Mouse (Mus musculus) urinary bladder, postnatal 0 days (tissue): ENCODE results near the gene Gm9887. TPM values are rescaled to one million over a fixed set of nuclear protein-coding genes. Genes with fewer than 3 reads are reported as not detected.

Experiments
- microRNA-seq: library from miRNA; unstranded; fragments of <30 nt; microRNA quantifications from one replicate; pipeline ENCODE4, GENCODE M21; 2016
- polyA plus RNA-seq: library from polyadenylated mRNA; unstranded; fragments of >200 nt; fragmentation: Nextera tagmentation; extraction: Ambion mirVana; gene quantifications from 2 replicates; pipeline ENCODE4 v1.2.1, GENCODE M21; 2015

Gm9887 gene
- 2.0 and 2.9 TPM in 2 replicates for polyA plus RNA-seq

DNA sequence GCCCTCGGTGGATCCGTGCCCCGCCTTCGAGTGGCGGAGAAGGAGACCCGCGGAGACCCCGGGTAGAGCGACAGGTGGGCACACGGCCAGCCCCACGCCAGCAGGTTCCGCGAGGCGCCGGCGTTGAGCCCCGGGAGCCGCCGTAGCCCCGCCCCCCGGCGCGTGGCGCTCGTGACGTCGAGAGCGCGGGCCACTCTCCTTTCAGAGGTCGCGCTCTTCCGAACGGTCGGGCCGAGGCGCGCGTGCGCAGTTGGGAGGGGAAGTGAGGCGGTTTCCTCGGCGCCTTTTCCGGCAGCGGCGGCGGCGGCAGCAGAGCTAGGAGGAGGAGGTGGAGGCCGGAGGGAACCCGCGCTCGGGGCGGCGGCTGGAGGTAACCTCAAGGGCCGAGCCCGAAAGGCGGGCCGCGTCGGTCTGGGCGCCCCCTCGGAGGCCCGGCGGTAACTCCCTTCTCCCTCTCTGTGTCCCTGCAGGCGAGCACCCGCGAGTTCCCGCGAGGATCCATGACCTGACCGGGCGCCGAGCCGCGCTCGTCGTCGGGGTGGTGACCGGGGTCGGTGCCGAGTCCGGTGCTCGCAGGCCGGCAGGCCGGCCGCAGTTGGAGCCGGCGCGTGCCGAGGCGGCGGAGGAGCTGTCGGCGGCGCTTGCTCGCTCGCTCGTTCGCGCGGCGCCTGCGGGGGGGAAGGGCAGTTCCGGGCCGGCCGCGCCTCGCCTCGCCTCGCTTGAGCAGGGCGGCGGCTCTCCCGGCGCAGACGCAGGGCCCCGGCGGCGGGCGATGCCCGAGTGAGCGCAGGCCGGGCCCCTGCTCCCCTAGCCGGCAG, at the start of gene Gm9887, which contains the start of gene Arf6:
TSS of gene Gm9887 (minus strand) at position 605 of the 818 bp plus-strand sequence.
TSS of gene Arf6 (plus strand) at position 297 of the 818 bp plus-strand sequence.

DNA sequence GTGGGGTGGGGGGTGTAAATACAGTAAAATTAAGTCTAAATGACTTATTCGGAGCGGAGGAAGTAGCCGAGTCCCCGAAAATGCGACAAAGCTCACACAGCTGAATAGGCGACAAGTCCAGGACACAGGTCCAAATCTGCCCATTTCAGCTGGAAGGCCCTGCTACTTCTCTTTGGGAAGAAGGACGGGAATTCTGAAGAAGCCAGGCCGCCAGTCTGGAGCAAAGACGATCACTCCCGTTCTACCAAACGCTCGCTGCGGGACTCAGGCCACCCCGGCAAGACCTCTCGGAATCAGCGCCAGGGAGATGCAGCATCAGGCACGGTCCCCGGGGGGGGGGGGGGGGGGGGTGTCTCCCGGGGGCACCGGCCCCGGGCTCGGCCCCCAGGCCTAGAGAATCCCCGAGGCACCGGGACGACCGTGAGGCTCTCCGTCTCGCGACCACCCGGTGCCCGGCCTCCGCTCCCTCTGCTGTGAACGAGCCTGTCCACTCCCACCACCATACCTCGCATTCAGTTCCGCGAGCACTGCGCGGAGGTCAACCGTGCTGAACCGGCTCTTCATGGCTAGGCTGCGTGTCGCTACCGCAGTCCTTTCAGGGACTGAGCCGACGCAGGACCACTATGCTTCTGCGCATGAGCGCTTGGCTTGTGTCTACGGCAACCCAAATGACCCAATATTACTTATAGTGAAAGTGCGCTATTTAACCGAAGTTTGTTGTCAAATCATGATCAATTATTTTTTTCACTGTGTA, 15.5 kb downstream of the Gm9887 start, which contains the start of gene Nemf:
TSS of gene Nemf (minus strand) at position 620 of the 754 bp plus-strand sequence.

Small RNAs within 50 kb of the gene (microRNA-seq; reads per million reads assigned to microRNA genes)
- not detected for gene Gm47299
- gene Gm47305 = not detected

Other genes starting within 250 kb of the Gm9887 start
- 1,704 and 1,741 TPM in 2 replicates for gene Rps29, start 213.3 kb downstream of the Gm9887 start, polyA plus RNA-seq
- 3.2 and 5.1 TPM in 2 replicates for gene Lrr1, start 203.6 kb downstream of the Gm9887 start, polyA plus RNA-seq
- gene Rpl36al, start 188.4 kb downstream of the Gm9887 start, polyA plus RNA-seq = 635 and 701 TPM in 2 replicates
- gene Mgat2, start 188.3 kb downstream of the Gm9887 start, polyA plus RNA-seq = 49.5 and 59.7 TPM in 2 replicates
- gene Gm49383, start 175.4 kb downstream of the Gm9887 start, polyA plus RNA-seq = 9.5 and 10.3 TPM in 2 replicates
- gene Dnaaf2, start 174.0 kb downstream of the Gm9887 start, polyA plus RNA-seq = 3.3 and 4.6 TPM in 2 replicates
- 8.2 and 8.9 TPM in 2 replicates for gene Gm49384, start 168.2 kb downstream of the Gm9887 start, polyA plus RNA-seq
- gene Pole2, start 144.3 kb downstream of the Gm9887 start, polyA plus RNA-seq = 7.3 and 10.6 TPM in 2 replicates
- gene Klhdc1, start 131.3 kb downstream of the Gm9887 start, polyA plus RNA-seq = 11.9 and 12.3 TPM in 2 replicates
- 73.1 and 77.7 TPM in 2 replicates for gene Klhdc2, start 75.8 kb downstream of the Gm9887 start, polyA plus RNA-seq
- 45.2 and 54.1 TPM in 2 replicates for gene Nemf, start 15.3 kb downstream of the Gm9887 start, polyA plus RNA-seq
- 51.1 and 62.3 TPM in 2 replicates for gene Arf6, start 308 bp downstream of the Gm9887 start, polyA plus RNA-seq
- 13.9 and 14.6 TPM in 2 replicates for gene Vcpkmt, start 210.6 kb upstream of the Gm9887 start, polyA plus RNA-seq